ENCODE assay signal across 9 mouse cellular contexts in genomic region chr15:3201912-3202653, GRCm38 (mm10).
A peak's percentile ranks its signal among the peaks of the same experiment; 100 is the strongest.
DNase-seq lines count a peak whose midpoint lies in the region; ATAC-seq lines count a peak whose summit lies in the region.
"Had no signal": no experiment of that assay in that cellular context is flagged by ENCODE, and none has a peak within 500 bp of the region (broad histone marks: within the 10 kb centered on the region; RNA-seq: fewer than 3 reads in every experiment).

No protein-coding gene starts in this region.

- no peak overlapping the region for H3K9ac ChIP-seq in hindbrain, embryonic 15.5 days
- no peak overlapping the region for H3K9ac ChIP-seq in midbrain, embryonic 13.5 days (replicated peaks)
- H3K9ac ChIP-seq in stomach, embryonic 16.5 days (ENCODE audit: low read length), result no peak overlapping the region
- H3K9ac ChIP-seq: embryonic facial prominence, embryonic 13.5 days had no signal

- H3K27me3 ChIP-seq in hindbrain, embryonic 15.5 days, result no peaks in the 10 kb centered on the region
- no peaks in the 10 kb centered on the region for H3K27me3 ChIP-seq in midbrain, embryonic 13.5 days
- H3K27me3 ChIP-seq in stomach, embryonic 16.5 days (ENCODE audit: control insufficient read depth, insufficient read depth, low read length), result no peaks in the 10 kb centered on the region
- H3K27me3 ChIP-seq: embryonic facial prominence, embryonic 13.5 days had no signal

- H3K4me2 ChIP-seq in hindbrain, embryonic 15.5 days, result no peak overlapping the region
- no peak overlapping the region for H3K4me2 ChIP-seq in midbrain, embryonic 13.5 days (replicated peaks)
- no peak overlapping the region for H3K4me2 ChIP-seq in stomach, embryonic 16.5 days (ENCODE audit: low read depth, low read length)
- H3K4me2 ChIP-seq: embryonic facial prominence, embryonic 13.5 days had no signal

- DNase-seq in left cerebral cortex, adult 11 months (ENCODE audit: low spot score), result peak; percentile 15
- no peak for DNase-seq in left cerebral cortex, adult 8-10 months (ENCODE audit: low spot score in 2 of 2)
- peak; percentile 24 for DNase-seq in adrenal gland, adult 2 months
- DNase-seq in fat pad, adult 2 months (ENCODE audit: extremely low read depth, low read depth, low spot score), result peak; percentile 8
- DNase-seq in layer of hippocampus, postnatal 14 days (ENCODE audit: low spot score in 2 of 2), result peak; percentile 21 to 66

- H3K9me3 ChIP-seq in hindbrain, embryonic 15.5 days, result no peaks in the 10 kb centered on the region
- no peaks in the 10 kb centered on the region for H3K9me3 ChIP-seq in midbrain, embryonic 13.5 days
- no peaks in the 10 kb centered on the region for H3K9me3 ChIP-seq in stomach, embryonic 16.5 days (replicated peaks; ENCODE audit: control insufficient read depth, low read length)
- H3K9me3 ChIP-seq: embryonic facial prominence, embryonic 13.5 days had no signal

- no peaks in the 10 kb centered on the region for H3K36me3 ChIP-seq in hindbrain, embryonic 15.5 days
- H3K36me3 ChIP-seq in midbrain, embryonic 13.5 days, result no peaks in the 10 kb centered on the region
- H3K36me3 ChIP-seq in stomach, embryonic 16.5 days (ENCODE audit: control insufficient read depth, insufficient read depth, low read length), result no peaks in the 10 kb centered on the region
- H3K36me3 ChIP-seq: embryonic facial prominence, embryonic 13.5 days had no signal

- peak; percentile 79 for ATAC-seq in hindbrain, embryonic 15.5 days (ENCODE audit: low FRiP score, low read depth)
- ATAC-seq in midbrain, embryonic 13.5 days, result peak; percentile 77
- ATAC-seq in stomach, embryonic 16.5 days (ENCODE audit: insufficient read depth, low FRiP score), result peak; percentile 53; the same call in 1 of the 2 replicates

- no peak overlapping the region for H3K27ac ChIP-seq in hindbrain, embryonic 15.5 days (replicated peaks)
- H3K27ac ChIP-seq in midbrain, embryonic 13.5 days, result no peak overlapping the region
- H3K27ac ChIP-seq in stomach, embryonic 16.5 days (ENCODE audit: low read length), result no peak overlapping the region
- H3K27ac ChIP-seq: embryonic facial prominence, embryonic 13.5 days had no signal

- H3K4me1 ChIP-seq in hindbrain, embryonic 15.5 days (replicated peaks), result no peaks in the 10 kb centered on the region
- no peaks in the 10 kb centered on the region for H3K4me1 ChIP-seq in midbrain, embryonic 13.5 days (replicated peaks)
- H3K4me1 ChIP-seq in stomach, embryonic 16.5 days (ENCODE audit: control insufficient read depth, insufficient read depth, low read length), result no peaks in the 10 kb centered on the region
- H3K4me1 ChIP-seq: embryonic facial prominence, embryonic 13.5 days had no signal

- 85% methylated on average over 2 of the region's 2 CpGs for WGBS in hindbrain, embryonic 15.5 days
- 97% methylated on average over 2 of the region's 2 CpGs for WGBS in midbrain, embryonic 13.5 days
- 91% methylated on average over 2 of the region's 2 CpGs for WGBS in stomach, embryonic 16.5 days

- H3K4me3 ChIP-seq in hindbrain, embryonic 15.5 days, result no peak overlapping the region
- H3K4me3 ChIP-seq in midbrain, embryonic 13.5 days (replicated peaks), result no peak overlapping the region
- H3K4me3 ChIP-seq in stomach, embryonic 16.5 days (replicated peaks; ENCODE audit: low read length), result no peak overlapping the region
- H3K4me3 ChIP-seq: embryonic facial prominence, embryonic 13.5 days had no signal

Comparison
In these comparisons a context has a peak if more than half of its experiments do, and no peak if none do; other contexts are left out.
1. DNase-seq: peak in left cerebral cortex, adult 11 months (single experiment), adrenal gland, adult 2 months (single experiment), fat pad, adult 2 months (single experiment) and layer of hippocampus, postnatal 14 days (2 of 2); none in left cerebral cortex, adult 8-10 months (0 of 2).
2. Peak in every context shown above with its lines, with median percentiles within 50 percentile points of each other: ATAC-seq.